ENCODE assay signal across 12 mouse cellular contexts in genomic region chr3:146768921-146769320, GRCm38 (mm10). TPM values are rescaled to one million over a fixed set of nuclear protein-coding genes. Genes with fewer than 3 reads are reported as not detected.
DNase-seq lines count a peak whose midpoint lies in the region; ATAC-seq and TF ChIP-seq lines count a peak whose summit lies in the region.
"Had no signal": no experiment of that assay in that cellular context is flagged by ENCODE, and none has a peak within 500 bp of the region (broad histone marks: within the 10 kb centered on the region; RNA-seq: fewer than 3 reads in every experiment).

No protein-coding gene starts in this region.

- no peak overlapping the region for H3K4me2 ChIP-seq in intestine, embryonic 15.5 days (replicated peaks)
- no peak overlapping the region for H3K4me2 ChIP-seq in intestine, postnatal 0 days (replicated peaks; ENCODE audit: low read depth)
- peak overlapping the region; percentile 64 for H3K4me2 ChIP-seq in hindbrain, embryonic 14.5 days (replicated peaks)
- H3K4me2 ChIP-seq in neural tube, embryonic 14.5 days (ENCODE audit: low read depth, low read length): peak overlapping the region; percentile 44

- ATAC-seq in intestine, embryonic 15.5 days: 0 out of 2 replicates have a peak, but pooled peaks have one; percentile 25
- no peak for ATAC-seq in intestine, postnatal 0 days
- peak; percentile 72 for ATAC-seq in hindbrain, embryonic 14.5 days (ENCODE audit: low FRiP score)
- peak; percentile 77 for ATAC-seq in neural tube, embryonic 14.5 days (ENCODE audit: low read depth)

- DNase-seq in cerebellum, adult 11-12 months: peak; percentile 75
- peak; percentile 53 for DNase-seq in hindbrain, embryonic 14.5 days (ENCODE audit: low spot score)
- no peak for DNase-seq in spleen, postnatal 14 days (ENCODE audit: low spot score in 2 of 2)
- DNase-seq in heart, adult 2 months: no peak
- no peak for DNase-seq in natural killer cell, adult 2 months (ENCODE audit: low spot score in 2 of 2)
- DNase-seq: heart, postnatal 14 days had no signal

- TF ChIP-seq CTCF in intestine, postnatal 0 days (IDR thresholded peaks at IDR 0.05; ENCODE audit: low read depth): no peak
- no peak for TF ChIP-seq CTCF in heart, adult 2 months (IDR thresholded peaks at IDR 0.05)

- H3K36me3 ChIP-seq in intestine, embryonic 15.5 days: no peaks in the 10 kb centered on the region
- H3K36me3 ChIP-seq in intestine, postnatal 0 days (ENCODE audit: control insufficient read depth, insufficient read depth): no peaks in the 10 kb centered on the region
- 0 out of 2 replicates have a peak, but pooled peaks cover 3% of the 10 kb centered on the region for H3K36me3 ChIP-seq in hindbrain, embryonic 14.5 days (replicated peaks; ENCODE audit: control insufficient read depth, insufficient read depth)
- H3K36me3 ChIP-seq in neural tube, embryonic 14.5 days (ENCODE audit: control insufficient read depth, insufficient read depth, low read length): no peaks in the 10 kb centered on the region
- H3K36me3 ChIP-seq in heart, adult 2 months (ENCODE audit: control insufficient read depth, insufficient read depth, low read length): no peaks in the 10 kb centered on the region
- H3K36me3 ChIP-seq: lung, embryonic 15.5 days had no signal

- intact Hi-C loops in heart, adult 2 months (cut with DNase I): loop anchor here (5.0 kb wide), 1 partner anchor 87 kb away; no protein-coding TSS in a partner anchor

- 73% methylated on average over 3 of the region's 3 CpGs for WGBS in intestine, embryonic 15.5 days
- 78% methylated on average over 3 of the region's 3 CpGs for WGBS in intestine, postnatal 0 days
- 40% methylated on average over 3 of the region's 3 CpGs for WGBS in hindbrain, embryonic 14.5 days
- WGBS in neural tube, embryonic 14.5 days: 39% methylated on average over 3 of the region's 3 CpGs
- WGBS in heart, adult 2 months: 73% methylated on average over 3 of the region's 3 CpGs

- H3K9me3 ChIP-seq in intestine, embryonic 15.5 days: no peaks in the 10 kb centered on the region
- H3K9me3 ChIP-seq in intestine, postnatal 0 days (ENCODE audit: control insufficient read depth): no peaks in the 10 kb centered on the region
- H3K9me3 ChIP-seq in hindbrain, embryonic 14.5 days (ENCODE audit: control insufficient read depth, low read length): no peaks in the 10 kb centered on the region
- H3K9me3 ChIP-seq in neural tube, embryonic 14.5 days (ENCODE audit: control insufficient read depth, low read length): no peaks in the 10 kb centered on the region
- H3K9me3 ChIP-seq: G1E; lung, embryonic 15.5 days had no signal

- no peak overlapping the region for H3K27ac ChIP-seq in intestine, embryonic 15.5 days
- H3K27ac ChIP-seq in intestine, postnatal 0 days (ENCODE audit: low read depth, low read length): no peak overlapping the region
- peak overlapping the region; percentile 84 for H3K27ac ChIP-seq in hindbrain, embryonic 14.5 days
- peak overlapping the region; percentile 73 for H3K27ac ChIP-seq in neural tube, embryonic 14.5 days (ENCODE audit: low read depth, low read length)
- no peak overlapping the region for H3K27ac ChIP-seq in heart, adult 2 months
- H3K27ac ChIP-seq: lung, embryonic 15.5 days had no signal

- 0 out of 2 replicates have a peak, but pooled peaks cover 3% of the 10 kb centered on the region for H3K4me1 ChIP-seq in intestine, embryonic 15.5 days (replicated peaks)
- H3K4me1 ChIP-seq in intestine, postnatal 0 days (replicated peaks; ENCODE audit: control insufficient read depth, insufficient read depth, low read length): no peaks in the 10 kb centered on the region
- H3K4me1 ChIP-seq in hindbrain, embryonic 14.5 days (replicated peaks; ENCODE audit: control insufficient read depth, insufficient read depth, low read length): peaks cover 41% of the 10 kb centered on the region
- H3K4me1 ChIP-seq in neural tube, embryonic 14.5 days (ENCODE audit: control insufficient read depth, insufficient read depth, low read length): peaks cover 28% of the 10 kb centered on the region
- peaks cover 11% of the 10 kb centered on the region for H3K4me1 ChIP-seq in heart, adult 2 months (ENCODE audit: control insufficient read depth, insufficient read depth, low read length)

- TF ChIP-seq EP300 in heart, adult 2 months (IDR thresholded peaks at IDR 0.05; ENCODE audit: insufficient read depth, low read depth, low read length): no peak

- H3K4me3 ChIP-seq in intestine, embryonic 15.5 days (replicated peaks): no peak overlapping the region
- no peak overlapping the region for H3K4me3 ChIP-seq in intestine, postnatal 0 days (ENCODE audit: low read depth, low read length)
- H3K4me3 ChIP-seq in hindbrain, embryonic 14.5 days (replicated peaks; ENCODE audit: low read length): peak overlapping the region; percentile 40
- peak overlapping the region; percentile 39 for H3K4me3 ChIP-seq in neural tube, embryonic 14.5 days (ENCODE audit: low read depth, low read length)
- H3K4me3 ChIP-seq in heart, adult 2 months: no peak overlapping the region
- H3K4me3 ChIP-seq: erythroblast, embryonic 14.5 days; lung, embryonic 15.5 days had no signal

- no peak overlapping the region for H3K9ac ChIP-seq in intestine, embryonic 15.5 days
- no peak overlapping the region for H3K9ac ChIP-seq in intestine, postnatal 0 days (ENCODE audit: low read depth, low read length)
- peak overlapping the region; percentile 57 for H3K9ac ChIP-seq in hindbrain, embryonic 14.5 days
- peak overlapping the region; percentile 51 for H3K9ac ChIP-seq in neural tube, embryonic 14.5 days (replicated peaks; ENCODE audit: low read depth, low read length)
- no peak overlapping the region for H3K9ac ChIP-seq in heart, adult 2 months (ENCODE audit: low read depth, low read length)
- H3K9ac ChIP-seq: lung, embryonic 15.5 days had no signal

- TF ChIP-seq POLR2A in heart, adult 2 months (IDR thresholded peaks at IDR 0.05; ENCODE audit: insufficient read depth, low read depth, low read length): no peak

- H3K27me3 ChIP-seq in intestine, embryonic 15.5 days (replicated peaks): no peaks in the 10 kb centered on the region
- H3K27me3 ChIP-seq in intestine, postnatal 0 days (replicated peaks; ENCODE audit: control insufficient read depth, insufficient read depth, low read length): no peaks in the 10 kb centered on the region
- H3K27me3 ChIP-seq in hindbrain, embryonic 14.5 days (ENCODE audit: control insufficient read depth, insufficient read depth, low read length): no peaks in the 10 kb centered on the region
- no peaks in the 10 kb centered on the region for H3K27me3 ChIP-seq in neural tube, embryonic 14.5 days (ENCODE audit: control insufficient read depth, insufficient read depth, low read length)
- no peaks in the 10 kb centered on the region for H3K27me3 ChIP-seq in heart, adult 2 months (ENCODE audit: control insufficient read depth, insufficient read depth, low read length)
- H3K27me3 ChIP-seq: lung, embryonic 15.5 days had no signal

- H3K79me2 ChIP-seq in heart, adult 2 months (replicated peaks; ENCODE audit: control insufficient read depth, insufficient read depth, low read length): no peaks in the 10 kb centered on the region

RNA-seq across cellular contexts. Expression of gene Prkacb, which starts 43.9 kb away (rescaled TPM):
- polyA plus RNA-seq in intestine, embryonic 15.5 days (2015; fragmentation: Nextera tagmentation; extraction: Ambion mirVana): 43.1 and 50.0 TPM in 2 replicates
- 25.3 and 27.0 TPM in 2 replicates for polyA plus RNA-seq in intestine, postnatal 0 days (2015; fragmentation: Nextera tagmentation; extraction: Ambion mirVana)
- polyA plus RNA-seq in hindbrain, embryonic 14.5 days (2014; fragmentation: Nextera tagmentation; extraction: Ambion mirVana): 216 and 258 TPM in 2 replicates
- 228 and 234 TPM in 2 replicates for polyA plus RNA-seq in neural tube, embryonic 14.5 days (2014; fragmentation: Nextera tagmentation; extraction: Ambion mirVana)
- 10 to 100 TPM; 57.4 to 58.9 TPM for total RNA-seq in heart, adult 2 months (2021)
- polyA plus RNA-seq in heart, adult 2 months (2012; rRNA removed): 19.8 and 30.4 TPM in 2 replicates

Comparison
In these comparisons a context has a peak if more than half of its experiments do, and no peak if none do; other contexts are left out.
1. H3K27ac ChIP-seq: peak in hindbrain, embryonic 14.5 days (single experiment) and neural tube, embryonic 14.5 days (single experiment); none in intestine, embryonic 15.5 days (single experiment), intestine, postnatal 0 days (single experiment) and heart, adult 2 months (single experiment).
2. H3K4me2 ChIP-seq: peak in hindbrain, embryonic 14.5 days (single experiment) and neural tube, embryonic 14.5 days (single experiment); none in intestine, embryonic 15.5 days (single experiment) and intestine, postnatal 0 days (single experiment).
3. H3K4me3 ChIP-seq: peak in hindbrain, embryonic 14.5 days (single experiment) and neural tube, embryonic 14.5 days (single experiment); none in intestine, embryonic 15.5 days (single experiment), intestine, postnatal 0 days (single experiment) and heart, adult 2 months (single experiment).
4. H3K9ac ChIP-seq: peak in hindbrain, embryonic 14.5 days (single experiment) and neural tube, embryonic 14.5 days (single experiment); none in intestine, embryonic 15.5 days (single experiment), intestine, postnatal 0 days (single experiment) and heart, adult 2 months (single experiment).
5. DNase-seq: peak in cerebellum, adult 11-12 months (single experiment) and hindbrain, embryonic 14.5 days (single experiment); none in spleen, postnatal 14 days (0 of 2), heart, adult 2 months (0 of 2) and natural killer cell, adult 2 months (0 of 2).